Mouse (Mus musculus) forebrain, embryonic 10.5 days (tissue): Measurements from ENCODE around the gene Zmym6. TPM values are rescaled to one million over a fixed set of nuclear protein-coding genes. Genes with fewer than 3 reads are reported as not detected.
"Not testable (repeated sequence)": the region's sequence is repeated elsewhere in the genome, so short reads cannot be mapped to it uniquely, and the experiment has no call there.

Source experiments
- DNase-seq: peaks from one replicate; pipeline ENCODE4 v3.0.0-alpha.2; 2017; ENCODE audit warnings: low spot score; ENCODE audit errors: extremely low spot score
- H3K27ac ChIP-seq: fragments of 300-500 bp; sonication (generic); 2 replicates; pipeline ENCODE4 v1.5.1; 2016; ENCODE audit warnings: mild to moderate bottlenecking
- H3K27me3 ChIP-seq: fragments of 300-500 bp; sonication (generic); 2 replicates; pipeline ENCODE4 v1.6.1; 2016; ENCODE audit warnings: mild to moderate bottlenecking; ENCODE audit not compliant: poor library complexity, severe bottlenecking
- H3K36me3 ChIP-seq: fragments of 300-500 bp; sonication (generic); replicated peaks from 2 replicates; pipeline ENCODE4 v1.6.1; 2016; ENCODE audit warnings: mild to moderate bottlenecking, moderate library complexity
- H3K4me1 ChIP-seq: fragments of 300-500 bp; sonication (generic); 2 replicates; pipeline ENCODE4 v1.6.1; 2016
- H3K4me3 ChIP-seq: fragments of 300-500 bp; sonication (generic); 2 replicates; pipeline ENCODE4 v1.5.1; 2016; ENCODE audit warnings: mild to moderate bottlenecking, moderate library complexity
- H3K9me3 ChIP-seq: fragments of 300-500 bp; sonication (generic); 2 replicates; pipeline ENCODE4 v1.6.1; 2016; ENCODE audit warnings: mild to moderate bottlenecking, moderate library complexity
- WGBS: fragments of 180-500 bp; shearing (Covaris S2); methylation state at CpG from one replicate; pipeline ENCODE4 v1.1.7; 2016; 5-methylcytosine and 5-hydroxymethylcytosine counted together
- polyA plus RNA-seq: library from polyadenylated mRNA; unstranded; fragments of >200 nt; fragmentation: Nextera tagmentation; extraction: Ambion mirVana; gene quantifications from 2 replicates; pipeline ENCODE4 v1.2.1, GENCODE M21; 2016

Gene Zmym6
- polyA plus RNA-seq, 1 experiment from 2014 or later: 21.0 TPM

DNA sequence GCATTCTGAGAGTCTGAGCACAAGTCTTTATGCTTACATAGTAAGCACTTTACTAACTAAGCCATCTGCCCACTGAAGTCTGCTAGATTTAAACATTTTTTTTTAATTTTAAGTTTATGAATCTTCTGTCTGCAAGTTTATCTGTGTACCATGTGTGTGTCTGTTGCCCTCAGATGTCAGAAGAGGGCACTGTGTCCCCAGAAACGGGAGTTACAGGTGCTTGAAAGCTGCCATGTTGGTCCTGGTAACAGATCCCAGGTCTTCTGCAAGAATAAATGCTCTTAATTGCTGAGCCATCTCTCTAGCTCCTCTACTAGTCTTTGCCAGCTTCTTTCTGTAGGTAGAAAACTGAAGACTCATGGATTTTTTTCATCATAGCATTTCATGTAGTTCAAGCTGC lies 2.3 kb upstream of the Zmym6 start:
- WGBS: 84% methylated on average over 1 of the region's 1 CpGs
- H3K36me3 ChIP-seq: no peaks in the 10 kb centered on the region
- no peak overlapping the region for H3K4me3 ChIP-seq
- no peaks in the 10 kb centered on the region; the same call in 1 of the 2 replicates for H3K9me3 ChIP-seq
- no peak overlapping the region for H3K27ac ChIP-seq
- no peaks in the 10 kb centered on the region for H3K27me3 ChIP-seq
- DNase-seq: no peak
- peaks cover 8% of the 10 kb centered on the region for H3K4me1 ChIP-seq

DNA sequence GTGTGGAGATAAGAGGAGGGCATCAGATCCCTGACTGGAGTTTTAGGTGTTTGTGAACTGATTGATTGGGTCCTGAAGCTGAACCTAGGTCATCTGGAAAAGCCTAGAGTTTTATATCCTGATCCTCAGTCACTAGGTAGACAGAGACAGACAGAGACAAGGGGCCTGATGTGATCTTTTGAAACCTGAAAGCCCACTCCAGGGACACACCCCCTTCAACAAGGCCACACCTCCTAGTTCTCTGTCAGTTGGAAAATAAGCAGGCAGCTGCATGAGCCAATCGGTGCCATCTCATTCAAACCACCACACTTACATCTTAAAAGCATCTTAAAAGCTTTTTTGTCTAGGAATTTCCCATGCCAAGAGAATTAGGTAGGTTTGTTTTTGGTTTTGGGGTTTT lies 3.6 kb downstream of the Zmym6 start:
- no peaks in the 10 kb centered on the region for H3K9me3 ChIP-seq
- H3K4me3 ChIP-seq: no peak overlapping the region
- no peak overlapping the region for H3K27ac ChIP-seq
- no peaks in the 10 kb centered on the region for H3K27me3 ChIP-seq
- DNase-seq: no peak
- no peaks in the 10 kb centered on the region for H3K36me3 ChIP-seq
- H3K4me1 ChIP-seq: peaks cover 8% of the 10 kb centered on the region
- WGBS: 59% methylated on average over 1 of the region's 1 CpGs

DNA sequence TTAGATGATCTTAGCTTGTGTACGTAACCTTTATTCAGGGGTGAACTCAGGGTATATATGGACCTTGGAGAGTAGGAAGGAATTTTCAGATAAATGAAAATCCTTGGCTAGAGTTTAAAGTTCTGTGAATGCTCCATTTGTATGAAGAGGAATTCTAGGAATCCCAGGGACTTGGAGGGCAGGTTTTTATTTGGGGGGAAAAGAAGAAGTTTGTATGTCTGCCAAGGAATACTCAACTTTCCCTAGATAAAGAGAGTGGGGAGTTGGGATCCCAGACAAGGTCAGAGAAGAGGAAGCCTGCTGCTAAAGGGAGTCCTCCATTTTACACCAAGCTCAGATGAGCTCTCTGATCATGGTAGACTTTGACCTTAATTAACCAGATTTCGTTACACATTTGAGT lies 5.9 kb downstream of the Zmym6 start:
- 89% methylated on average over 2 of the region's 2 CpGs for WGBS
- Histone ChIP-seq H3K27ac (no peak overlapping the region), H3K27me3 (no peaks in the 10 kb centered on the region), H3K4me3 (no peak overlapping the region), H3K9me3 (no peaks in the 10 kb centered on the region), H3K36me3 (peaks cover under 1% of the 10 kb centered on the region), H3K4me1 (peaks cover 2% of the 10 kb centered on the region)
- DNase-seq: no peak

DNA sequence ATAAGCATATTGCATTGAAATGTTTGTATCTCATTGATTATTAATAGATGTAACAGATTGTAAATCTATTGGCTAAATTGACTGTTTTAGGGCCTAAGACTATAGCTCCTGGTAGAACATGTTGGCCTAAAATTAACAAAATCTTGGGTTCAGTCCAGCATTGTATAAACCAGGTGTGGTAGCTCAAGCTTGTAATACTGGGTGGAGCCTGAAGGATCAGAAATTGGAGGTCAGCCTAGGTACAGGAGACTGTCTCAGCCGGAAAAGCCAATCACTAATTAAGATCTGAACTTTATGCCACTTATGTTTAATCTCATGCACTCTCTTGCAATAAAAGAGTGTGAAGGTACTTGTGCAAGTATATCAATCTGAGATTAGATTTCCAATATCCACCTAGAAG lies 8.6 kb downstream of the Zmym6 start:
- Histone ChIP-seq H3K27me3 (no peaks in the 10 kb centered on the region), H3K9me3 (no peaks in the 10 kb centered on the region), H3K27ac (no peak overlapping the region), H3K4me3 (no peak overlapping the region), H3K36me3 (peaks cover 23% of the 10 kb centered on the region), H3K4me1 (no peaks in the 10 kb centered on the region)
- DNase-seq: no peak
- 92% methylated on average over 1 of the region's 1 CpGs for WGBS

DNA sequence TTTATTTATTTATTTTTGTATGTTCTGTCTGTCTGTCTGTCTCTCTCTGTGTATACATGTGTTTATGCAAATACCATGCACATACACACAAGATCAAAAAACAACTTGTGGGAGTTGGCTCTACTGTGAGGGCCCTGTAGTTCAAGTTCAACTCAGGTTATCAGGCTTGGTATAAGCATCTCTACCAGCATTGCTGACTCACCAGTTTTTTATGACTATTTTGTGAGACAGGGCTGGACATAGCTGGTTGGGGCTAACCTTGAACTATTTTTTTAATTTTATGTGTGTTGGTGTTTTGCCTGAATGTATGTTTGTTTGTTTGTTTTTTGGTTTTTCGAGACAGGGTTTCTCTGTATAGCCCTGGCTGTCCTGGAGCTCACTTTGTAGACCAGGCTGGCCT lies 14.0 kb downstream of the Zmym6 start:
- H3K27ac ChIP-seq: no peak overlapping the region
- H3K4me3 ChIP-seq: no peak overlapping the region
- no peak for DNase-seq
- 89% methylated on average over 1 of the region's 1 CpGs for WGBS
- H3K27me3 ChIP-seq: no peaks in the 10 kb centered on the region
- no peaks in the 10 kb centered on the region for H3K4me1 ChIP-seq
- no peaks in the 10 kb centered on the region for H3K9me3 ChIP-seq
- peaks cover 44% of the 10 kb centered on the region for H3K36me3 ChIP-seq

DNA sequence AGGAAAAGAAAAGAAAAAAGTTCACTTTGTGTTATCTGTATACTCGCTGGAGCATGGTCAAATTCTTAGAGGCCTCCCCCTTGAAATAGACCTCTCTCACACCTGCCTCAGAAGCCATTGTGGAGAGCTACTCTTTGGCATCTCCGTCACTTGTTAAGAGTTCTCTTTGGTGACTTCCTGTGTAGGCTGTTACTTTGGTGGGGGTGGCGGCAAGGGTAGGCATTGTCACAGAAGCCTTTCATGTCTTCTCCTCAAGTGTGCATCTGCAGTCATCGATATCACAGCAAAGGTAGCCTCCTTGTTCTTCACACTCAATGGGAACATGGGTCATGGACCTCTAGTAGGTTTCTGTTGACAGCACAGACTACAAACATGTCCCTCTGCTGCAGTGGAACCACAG lies 17.9 kb downstream of the Zmym6 start:
- Histone ChIP-seq H3K36me3 (peaks cover 27% of the 10 kb centered on the region), H3K27me3 (no peaks in the 10 kb centered on the region), H3K9me3 (no peaks in the 10 kb centered on the region), H3K4me3 (no peak overlapping the region), H3K27ac (no peak overlapping the region), H3K4me1 (no peaks in the 10 kb centered on the region)
- no peak for DNase-seq
- 88% methylated on average over 4 of the region's 4 CpGs for WGBS

DNA sequence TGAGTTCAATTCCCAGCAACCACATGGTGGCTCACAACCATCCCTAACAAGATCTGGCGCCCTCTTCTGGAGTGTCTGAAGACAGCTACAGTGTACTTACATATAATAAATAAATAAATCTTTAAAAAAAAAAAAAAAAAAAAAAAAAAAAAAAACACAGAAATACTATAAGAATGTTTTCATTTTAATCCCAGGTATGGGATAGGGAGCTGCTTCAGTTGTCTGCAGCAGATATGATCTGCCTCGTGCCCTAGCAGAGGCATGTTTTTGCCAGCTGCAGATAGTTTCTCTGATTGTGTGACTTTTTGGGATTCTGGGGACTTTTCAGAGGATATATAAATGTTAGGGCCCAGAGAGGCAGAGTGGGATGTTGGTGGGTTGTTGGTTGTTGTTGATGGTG lies 22.4 kb downstream of the Zmym6 start:
- not testable (repeated sequence) for H3K4me1 ChIP-seq, H3K4me3 ChIP-seq, H3K9me3 ChIP-seq, DNase-seq, H3K27ac ChIP-seq, H3K27me3 ChIP-seq
- WGBS: 91% methylated on average over 1 of the region's 2 CpGs
- peaks cover 19% of the 10 kb centered on the region for H3K36me3 ChIP-seq

DNA sequence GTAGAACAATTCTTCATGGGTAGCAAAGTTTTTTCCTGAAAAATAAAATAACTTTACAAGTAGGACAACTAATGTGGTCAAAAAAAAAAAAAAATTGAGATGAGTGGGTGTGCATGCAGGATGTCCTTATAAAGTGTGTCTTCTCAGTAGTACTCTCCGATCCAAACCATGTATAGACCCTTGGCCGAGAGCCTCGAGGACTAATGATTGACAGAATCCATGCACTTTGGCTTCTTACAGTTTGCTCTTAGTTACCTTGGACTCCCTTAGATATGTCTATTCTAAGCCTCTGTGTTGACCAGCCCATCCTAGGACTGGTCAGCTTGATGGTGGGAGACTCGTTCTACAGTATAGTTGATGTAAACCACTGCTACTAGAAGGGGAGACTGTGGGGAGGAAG lies 30.4 kb downstream of the Zmym6 start:
- WGBS: 96% methylated on average over 4 of the region's 4 CpGs
- Histone ChIP-seq H3K27ac (no peak overlapping the region), H3K27me3 (no peaks in the 10 kb centered on the region), H3K4me3 (no peak overlapping the region), H3K36me3 (peaks cover 29% of the 10 kb centered on the region), H3K4me1 (no peaks in the 10 kb centered on the region), H3K9me3 (no peaks in the 10 kb centered on the region; the same call in 1 of the 2 replicates)
- no peak for DNase-seq

DNA sequence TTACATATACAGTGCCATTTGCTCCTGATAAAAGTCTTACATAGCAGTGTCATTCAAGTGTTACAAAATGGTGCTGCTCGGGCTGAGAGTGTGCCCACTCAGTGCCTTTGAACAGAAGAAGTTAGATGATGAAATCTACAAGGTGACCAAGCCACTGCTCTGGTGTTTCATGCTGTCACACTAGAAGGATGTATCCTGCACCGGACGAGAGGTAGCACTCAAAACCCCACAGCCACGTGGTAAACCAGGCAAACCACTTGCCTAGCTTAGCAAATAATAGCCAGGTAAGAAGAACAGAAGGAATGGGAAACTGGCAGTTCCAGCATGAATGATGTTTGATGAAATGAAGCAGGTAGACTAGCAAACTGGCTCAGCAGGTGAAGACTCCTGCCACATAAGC lies 33.4 kb downstream of the Zmym6 start:
- no peaks in the 10 kb centered on the region for H3K27me3 ChIP-seq
- DNase-seq: no peak
- H3K36me3 ChIP-seq: peaks cover 28% of the 10 kb centered on the region
- WGBS: 78% methylated on average over 4 of the region's 4 CpGs
- no peaks in the 10 kb centered on the region; the same call in 1 of the 2 replicates for H3K9me3 ChIP-seq
- no peak overlapping the region for H3K4me3 ChIP-seq
- no peak overlapping the region for H3K27ac ChIP-seq
- no peaks in the 10 kb centered on the region for H3K4me1 ChIP-seq

DNA sequence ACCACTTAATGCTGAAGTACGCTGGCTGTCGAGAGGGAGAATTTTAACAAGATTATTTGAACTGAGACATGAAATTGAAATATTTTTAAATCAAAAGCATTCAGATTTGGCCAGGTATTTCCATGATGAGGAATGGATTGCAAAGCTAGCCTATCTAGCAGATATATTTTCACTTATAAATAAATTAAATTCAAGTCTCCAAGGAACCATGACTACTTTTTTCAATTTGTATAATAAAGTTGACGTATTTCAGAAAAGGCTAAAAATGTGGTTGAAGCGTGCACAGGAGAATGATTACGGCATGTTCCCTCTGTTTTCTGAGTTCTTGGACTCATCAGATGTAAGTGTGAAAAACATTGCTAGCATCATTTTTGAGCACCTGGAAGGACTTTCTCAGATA lies 46.2 kb downstream of the Zmym6 start, which contains the start of gene Tmem35b:
Gene Tmem35b, plus strand, starts transcription at position 301 of the 400 bp plus-strand sequence.
- peaks cover 23% of the 10 kb centered on the region for H3K4me1 ChIP-seq
- WGBS: 96% methylated on average over 5 of the region's 5 CpGs
- peaks cover 14% of the 10 kb centered on the region; the same call in 1 of the 2 replicates for H3K36me3 ChIP-seq
- H3K27ac ChIP-seq: no peak within 1 kb of the TSS
- no peaks in the 10 kb centered on the region for H3K9me3 ChIP-seq
- no peaks in the 10 kb centered on the region for H3K27me3 ChIP-seq
- DNase-seq: no peak
- H3K4me3 ChIP-seq: no peak within 1 kb of the TSS

DNA sequence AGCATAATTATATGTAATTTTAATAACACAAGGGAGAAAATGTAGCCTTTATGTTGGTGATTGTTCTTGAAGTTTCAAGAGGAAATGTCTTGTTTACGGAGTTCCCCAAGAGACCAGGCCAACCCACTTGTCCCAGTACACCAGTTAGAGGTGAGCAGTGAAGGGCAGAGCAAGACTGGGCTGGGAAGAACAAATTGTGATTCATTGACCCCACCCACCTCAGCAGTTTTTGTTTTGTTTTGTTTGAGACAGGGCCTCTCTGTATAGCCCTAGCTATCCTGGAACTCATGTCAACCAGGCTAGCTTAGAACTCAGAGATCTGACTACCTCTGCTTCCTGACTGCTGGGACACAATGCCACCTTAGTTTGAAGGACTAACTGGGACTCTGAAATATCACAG lies 47.1 kb downstream of the Zmym6 start:
- Histone ChIP-seq H3K4me1 (peaks cover 23% of the 10 kb centered on the region), H3K27me3 (no peaks in the 10 kb centered on the region), H3K4me3 (no peak overlapping the region), H3K9me3 (no peaks in the 10 kb centered on the region), H3K27ac (no peak overlapping the region), H3K36me3 (peaks cover 23% of the 10 kb centered on the region)
- no peak for DNase-seq
- 93% methylated on average over 1 of the region's 1 CpGs for WGBS

DNA sequence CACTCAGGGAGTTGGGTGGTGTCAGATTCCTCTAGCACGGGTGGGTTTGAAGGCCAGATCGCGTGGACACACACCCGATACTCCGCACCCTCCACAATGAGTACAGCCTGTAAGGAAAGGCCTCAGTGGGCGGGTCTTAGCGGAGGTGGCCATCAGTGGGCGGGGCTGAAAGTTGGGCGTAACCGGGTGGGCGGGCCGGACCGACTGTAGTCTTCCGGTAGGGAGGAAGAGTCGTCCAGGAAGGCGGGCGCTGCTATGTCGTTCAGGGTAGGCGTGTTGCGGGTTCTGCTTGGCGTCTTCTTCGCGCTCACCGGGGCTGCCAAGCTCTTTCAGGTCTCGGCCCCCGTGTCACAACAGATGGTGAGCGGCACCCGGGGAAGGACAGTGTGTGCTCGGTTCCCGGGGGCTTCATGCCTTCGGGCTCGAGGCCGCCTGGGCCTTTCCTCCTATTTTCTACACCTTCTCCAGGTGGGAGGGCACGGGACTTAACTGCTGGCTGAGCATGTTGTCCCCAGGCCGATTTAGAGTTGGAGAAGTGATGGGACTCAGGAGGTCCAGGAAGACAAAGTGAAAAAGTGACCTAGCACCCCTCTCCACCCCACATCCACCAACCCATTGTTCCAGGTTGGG lies 48.8 kb downstream of the Zmym6 start:
- H3K36me3 ChIP-seq: peaks cover 24% of the 10 kb centered on the region
- peak overlapping the region; percentile 76 for H3K4me3 ChIP-seq
- H3K27me3 ChIP-seq: no peaks in the 10 kb centered on the region
- no peaks in the 10 kb centered on the region for H3K9me3 ChIP-seq
- peak; percentile 89 for DNase-seq
- WGBS: under 1% methylated on average over 35 of the region's 35 CpGs
- H3K27ac ChIP-seq: peak overlapping the region; percentile 85
- peaks cover 23% of the 10 kb centered on the region for H3K4me1 ChIP-seq

DNA sequence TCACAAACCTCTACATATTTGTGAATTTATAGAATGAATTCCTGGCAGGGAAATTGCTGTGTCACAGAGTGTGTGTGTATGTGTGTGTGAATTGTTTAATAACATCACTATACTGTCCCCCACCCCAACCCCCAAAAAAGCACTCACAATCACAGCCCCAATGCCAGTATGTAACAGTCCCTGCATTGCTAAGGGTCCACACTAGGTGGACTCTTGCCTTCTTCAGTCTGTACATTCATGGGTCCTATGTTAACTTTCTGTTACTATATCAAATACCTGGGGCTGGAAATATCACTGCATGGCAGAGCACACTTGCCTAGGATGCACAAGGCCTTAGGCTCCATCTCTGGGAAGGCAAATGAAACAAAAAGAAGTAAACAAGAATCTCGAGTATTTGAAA lies 57.5 kb downstream of the Zmym6 start:
- DNase-seq: no peak
- Histone ChIP-seq H3K4me1 (peaks cover 9% of the 10 kb centered on the region), H3K27ac (no peak overlapping the region), H3K36me3 (no peaks in the 10 kb centered on the region), H3K4me3 (no peak overlapping the region), H3K9me3 (no peaks in the 10 kb centered on the region), H3K27me3 (no peaks in the 10 kb centered on the region)
- WGBS: 67% methylated on average over 1 of the region's 1 CpGs

DNA sequence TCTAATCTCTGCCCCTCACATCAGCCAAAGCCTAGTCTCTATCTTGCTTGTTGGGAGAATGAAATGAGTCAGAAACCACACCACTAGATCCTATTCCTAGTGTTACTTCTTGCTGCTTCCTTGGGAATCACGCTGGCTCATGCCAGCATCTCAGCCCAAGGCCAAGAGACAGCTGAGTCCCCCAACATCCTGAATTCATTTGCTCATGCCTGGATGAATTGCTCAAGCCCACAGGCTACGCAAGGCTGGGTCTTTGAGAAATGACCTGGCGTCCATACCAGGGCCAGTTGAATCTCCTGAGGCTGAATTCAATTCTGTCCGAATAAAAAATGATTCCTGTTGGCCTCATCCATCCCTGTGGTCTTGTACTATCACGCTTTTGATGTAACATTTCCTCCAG lies 60.4 kb downstream of the Zmym6 start:
- no peaks in the 10 kb centered on the region for H3K36me3 ChIP-seq
- no peaks in the 10 kb centered on the region for H3K27me3 ChIP-seq
- no peaks in the 10 kb centered on the region for H3K9me3 ChIP-seq
- H3K27ac ChIP-seq: no peak overlapping the region
- H3K4me1 ChIP-seq: peaks cover 9% of the 10 kb centered on the region
- DNase-seq: no peak
- 88% methylated on average over 5 of the region's 5 CpGs for WGBS
- no peak overlapping the region for H3K4me3 ChIP-seq
